Mouse (Mus musculus): ENCODE measurements around the gene Rpl22.

GRCm38 (mm10) chr4:152300375-152300774 lies 25.2 kb upstream of the Rpl22 start:
- TF ChIP-seq CTCF (IDR thresholded peaks at IDR 0.05; ENCODE audit: insufficient read depth, low read length) (no peak), POLR2A (IDR thresholded peaks at IDR 0.05; ENCODE audit: borderline replicate concordance, extremely low read depth, low read depth, low read length) (no peak)

Data from lung, adult 2 months (tissue).